Mouse (Mus musculus): ENCODE measurements around the gene Maob. TPM values are rescaled to one million over a fixed set of nuclear protein-coding genes. Genes with fewer than 3 reads are reported as not detected.

Maob gene
- polyA plus RNA-seq, 1 experiment from 2014 or later = 45.2 TPM

DNA sequence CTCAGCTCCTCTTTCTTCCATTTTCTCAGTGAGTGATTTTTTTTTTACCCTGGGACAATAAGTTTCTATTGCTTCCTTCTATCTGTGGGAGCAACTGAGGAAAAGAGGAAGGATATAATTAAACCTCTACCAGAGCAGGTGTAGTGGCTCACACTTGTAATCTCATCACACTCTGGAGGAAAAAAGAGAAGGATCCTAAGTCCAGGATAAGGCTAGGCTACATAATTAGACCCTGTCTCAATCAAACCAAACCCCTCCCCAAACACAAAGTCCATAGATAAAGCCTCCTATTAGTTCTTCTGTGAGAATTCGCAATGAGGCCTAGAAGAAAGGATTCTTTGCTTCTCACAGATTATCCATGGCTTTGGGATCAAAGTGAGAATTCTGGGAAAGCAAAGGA is 49.7 kb downstream of the Maob start:
- no peak overlapping the region for H3K9ac ChIP-seq (ENCODE audit: low read length)
- H3K4me3 ChIP-seq (ENCODE audit: low read length) = no peak overlapping the region
- WGBS = 83% methylated on average over 1 of the region's 1 CpGs
- H3K4me1 ChIP-seq (replicated peaks; ENCODE audit: control insufficient read depth, insufficient read depth, low read length) = no peaks in the 10 kb centered on the region
- ATAC-seq (ENCODE audit: low read depth) = no peak
- H3K36me3 ChIP-seq (ENCODE audit: control insufficient read depth, insufficient read depth, low read length) = no peaks in the 10 kb centered on the region
- H3K27ac ChIP-seq (ENCODE audit: low read length) = no peak overlapping the region
- H3K4me2 ChIP-seq (ENCODE audit: low read depth, low read length) = no peak overlapping the region
- H3K9me3 ChIP-seq (ENCODE audit: control insufficient read depth, low read length) = no peaks in the 10 kb centered on the region
- H3K27me3 ChIP-seq (ENCODE audit: control insufficient read depth, insufficient read depth, low read depth, low read length) = no peaks in the 10 kb centered on the region

DNA sequence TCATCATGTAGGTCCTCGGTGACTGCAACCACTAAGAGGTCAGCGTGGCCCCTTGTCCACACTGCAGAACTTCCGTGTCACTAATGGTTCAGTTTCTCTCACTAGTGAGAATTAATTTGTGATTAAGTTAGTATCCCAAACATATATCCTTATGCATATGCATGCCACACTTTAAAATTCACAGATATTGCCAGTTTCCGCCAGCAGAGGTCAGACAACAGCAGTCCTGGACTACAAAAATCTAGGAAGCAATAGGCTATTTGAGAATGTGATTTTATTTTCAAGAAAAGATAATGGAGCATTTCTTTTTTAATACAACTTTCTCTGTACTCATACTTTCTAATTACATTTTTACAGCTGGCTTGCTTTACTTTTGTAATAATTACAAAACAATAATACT is 51.0 kb downstream of the Maob start:
- 56% methylated on average over 4 of the region's 4 CpGs for WGBS
- Histone ChIP-seq H3K27ac (ENCODE audit: low read length) (no peak overlapping the region), H3K9me3 (ENCODE audit: control insufficient read depth, low read length) (no peaks in the 10 kb centered on the region), H3K9ac (ENCODE audit: low read length) (no peak overlapping the region), H3K36me3 (ENCODE audit: control insufficient read depth, insufficient read depth, low read length) (no peaks in the 10 kb centered on the region), H3K4me2 (ENCODE audit: low read depth, low read length) (no peak overlapping the region), H3K4me3 (ENCODE audit: low read length) (no peak overlapping the region), H3K4me1 (replicated peaks; ENCODE audit: control insufficient read depth, insufficient read depth, low read length) (no peaks in the 10 kb centered on the region), H3K27me3 (ENCODE audit: control insufficient read depth, insufficient read depth, low read depth, low read length) (no peaks in the 10 kb centered on the region)
- no peak for ATAC-seq (ENCODE audit: low read depth)

DNA sequence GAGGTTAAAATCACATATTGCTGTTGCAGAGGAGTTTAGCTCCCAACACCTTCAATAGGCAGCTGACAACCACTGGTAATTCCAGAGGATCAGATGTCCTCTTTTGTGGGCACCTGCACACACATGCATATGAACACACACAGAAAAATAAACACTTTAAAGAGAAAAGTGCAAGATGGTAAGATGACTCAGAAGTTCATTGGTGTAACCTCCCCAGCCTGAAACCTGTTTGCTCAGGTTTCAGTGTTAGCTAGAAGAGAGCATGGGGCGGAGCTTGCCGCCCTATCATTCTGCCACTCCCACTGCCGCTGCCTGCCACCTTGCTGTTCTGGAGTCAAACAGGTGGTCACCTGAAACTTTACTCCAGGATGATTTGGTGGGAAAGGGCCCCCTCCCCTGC is 55.7 kb downstream of the Maob start:
- Histone ChIP-seq H3K36me3 (ENCODE audit: control insufficient read depth, insufficient read depth, low read length) (no peaks in the 10 kb centered on the region), H3K4me1 (replicated peaks; ENCODE audit: control insufficient read depth, insufficient read depth, low read length) (no peaks in the 10 kb centered on the region), H3K4me2 (ENCODE audit: low read depth, low read length) (no peak overlapping the region), H3K9me3 (ENCODE audit: control insufficient read depth, low read length) (no peaks in the 10 kb centered on the region), H3K27ac (ENCODE audit: low read length) (no peak overlapping the region), H3K4me3 (ENCODE audit: low read length) (no peak overlapping the region), H3K9ac (ENCODE audit: low read length) (no peak overlapping the region), H3K27me3 (ENCODE audit: control insufficient read depth, insufficient read depth, low read depth, low read length) (no peaks in the 10 kb centered on the region)
- WGBS = 36% methylated on average over 3 of the region's 3 CpGs
- ATAC-seq (ENCODE audit: low read depth) = no peak; the same call in 1 of the 2 replicates

DNA sequence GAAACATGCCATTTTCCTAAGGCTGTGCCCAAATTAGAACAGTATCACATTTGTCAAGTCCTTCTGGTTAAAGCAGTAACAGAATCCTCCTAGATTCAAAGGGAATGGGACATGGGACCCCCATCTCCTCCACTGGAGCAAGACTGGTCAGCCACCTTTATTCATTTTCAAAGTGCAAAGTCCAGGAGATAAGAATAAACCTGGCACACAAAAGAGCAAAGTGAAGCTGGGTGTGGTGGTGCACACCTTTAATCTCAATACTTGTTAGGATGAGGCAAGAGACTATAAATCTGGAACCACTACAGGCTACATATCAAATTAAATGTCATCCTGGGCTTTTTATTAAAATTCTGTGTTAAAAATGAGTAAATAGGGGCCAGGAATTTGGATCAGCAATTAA is 62.4 kb downstream of the Maob start:
- Histone ChIP-seq H3K4me2 (ENCODE audit: low read depth, low read length) (no peak overlapping the region), H3K36me3 (ENCODE audit: control insufficient read depth, insufficient read depth, low read length) (no peaks in the 10 kb centered on the region), H3K4me1 (replicated peaks; ENCODE audit: control insufficient read depth, insufficient read depth, low read length) (no peaks in the 10 kb centered on the region), H3K27me3 (ENCODE audit: control insufficient read depth, insufficient read depth, low read depth, low read length) (no peaks in the 10 kb centered on the region), H3K4me3 (ENCODE audit: low read length) (no peak overlapping the region), H3K9me3 (ENCODE audit: control insufficient read depth, low read length) (no peaks in the 10 kb centered on the region), H3K27ac (ENCODE audit: low read length) (no peak overlapping the region), H3K9ac (ENCODE audit: low read length) (no peak overlapping the region)
- no peak for ATAC-seq (ENCODE audit: low read depth)

DNA sequence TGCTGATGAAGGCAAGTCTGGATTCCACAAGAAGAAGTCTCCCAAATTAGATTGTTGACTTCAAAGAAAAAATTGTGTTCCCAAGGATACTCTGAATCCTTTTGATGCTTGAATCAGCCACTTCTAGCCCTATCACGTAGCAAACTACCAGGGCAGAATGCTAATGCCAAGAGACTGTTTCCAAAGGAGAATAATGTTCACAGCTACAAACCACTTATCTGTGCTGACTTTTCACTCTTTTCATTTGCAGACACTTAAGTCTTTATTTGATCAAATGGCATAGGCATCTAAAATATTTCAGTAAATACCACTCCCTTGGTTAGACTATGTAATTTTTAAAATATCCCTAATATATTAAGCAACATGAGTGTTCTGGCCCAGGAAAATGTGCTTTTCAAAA is 68.2 kb downstream of the Maob start:
- no peaks in the 10 kb centered on the region for H3K27me3 ChIP-seq (ENCODE audit: control insufficient read depth, insufficient read depth, low read depth, low read length)
- no peaks in the 10 kb centered on the region for H3K4me1 ChIP-seq (replicated peaks; ENCODE audit: control insufficient read depth, insufficient read depth, low read length)
- no peaks in the 10 kb centered on the region for H3K36me3 ChIP-seq (ENCODE audit: control insufficient read depth, insufficient read depth, low read length)
- H3K4me2 ChIP-seq (ENCODE audit: low read depth, low read length) = no peak overlapping the region
- no peak overlapping the region for H3K4me3 ChIP-seq (ENCODE audit: low read length)
- no peaks in the 10 kb centered on the region for H3K9me3 ChIP-seq (ENCODE audit: control insufficient read depth, low read length)
- no peak overlapping the region for H3K9ac ChIP-seq (ENCODE audit: low read length)
- WGBS = 32% methylated on average over 1 of the region's 1 CpGs
- peak; percentile 70 for ATAC-seq (ENCODE audit: low read depth)
- H3K27ac ChIP-seq (ENCODE audit: low read length) = no peak overlapping the region; the same call in 1 of the 2 replicates

DNA sequence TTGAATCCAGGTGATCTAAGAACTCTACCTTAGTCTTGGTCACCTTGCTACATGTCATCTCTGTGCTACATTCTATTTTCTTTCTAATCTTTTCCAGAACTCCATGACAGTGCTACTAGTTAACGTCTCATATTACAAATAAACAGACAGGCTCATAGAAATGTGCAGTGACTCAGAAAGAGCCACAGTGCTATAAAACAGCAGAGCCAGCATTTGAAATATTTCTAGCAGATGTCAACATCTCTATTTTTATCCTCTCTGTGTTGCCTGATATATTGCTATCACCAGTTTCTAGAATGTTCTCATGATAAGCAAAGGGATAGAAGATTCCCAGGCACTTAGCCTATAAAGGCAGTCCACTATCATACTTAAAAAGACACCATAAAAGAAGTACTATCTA is 103.1 kb downstream of the Maob start:
- 44% methylated on average over 1 of the region's 1 CpGs for whole genome bisulfite sequencing
- Histone ChIP-seq H3K9ac (ENCODE audit: low read length) (no peak overlapping the region), H3K4me1 (replicated peaks; ENCODE audit: control insufficient read depth, insufficient read depth, low read length) (no peaks in the 10 kb centered on the region), H3K4me3 (ENCODE audit: low read length) (no peak overlapping the region), H3K4me2 (ENCODE audit: low read depth, low read length) (no peak overlapping the region), H3K27ac (ENCODE audit: low read length) (no peak overlapping the region), H3K36me3 (ENCODE audit: control insufficient read depth, insufficient read depth, low read length) (no peaks in the 10 kb centered on the region), H3K9me3 (ENCODE audit: control insufficient read depth, low read length) (no peaks in the 10 kb centered on the region), H3K27me3 (ENCODE audit: control insufficient read depth, insufficient read depth, low read depth, low read length) (no peaks in the 10 kb centered on the region)
- ATAC-seq (ENCODE audit: low read depth) = peak; percentile 47; the same call in 1 of the 2 replicates

DNA sequence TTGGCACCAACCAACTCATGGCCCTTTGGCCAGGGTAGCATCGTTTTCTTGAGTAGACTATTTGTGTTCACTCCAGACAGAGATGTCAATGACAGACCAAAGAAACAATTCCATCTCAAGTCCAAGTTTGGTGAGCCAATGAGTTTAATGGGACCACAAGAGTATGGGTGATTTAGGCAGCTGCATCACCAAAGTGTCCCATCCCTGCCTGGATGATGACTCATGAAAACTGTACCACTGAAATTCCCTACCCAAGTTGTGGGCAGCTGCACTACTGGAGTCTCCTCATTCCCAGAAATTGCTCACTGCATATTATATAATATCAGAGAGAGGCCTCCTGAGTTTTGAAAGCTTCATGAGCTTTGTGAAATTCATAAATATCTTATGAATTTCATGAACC is 111.1 kb downstream of the Maob start:
- ATAC-seq (ENCODE audit: low read depth) = no peak
- no peak overlapping the region for H3K4me2 ChIP-seq (ENCODE audit: low read depth, low read length)
- WGBS = 69% methylated on average over 1 of the region's 1 CpGs

More for the DNA sequence above, 111.1 kb downstream of the Maob start:
- H3K27ac ChIP-seq (ENCODE audit: low read length) = no peak overlapping the region
- H3K4me1 ChIP-seq (replicated peaks; ENCODE audit: control insufficient read depth, insufficient read depth, low read length) = no peaks in the 10 kb centered on the region
- no peaks in the 10 kb centered on the region for H3K36me3 ChIP-seq (ENCODE audit: control insufficient read depth, insufficient read depth, low read length)
- H3K27me3 ChIP-seq (ENCODE audit: control insufficient read depth, insufficient read depth, low read depth, low read length) = no peaks in the 10 kb centered on the region
- H3K4me3 ChIP-seq (ENCODE audit: low read length) = no peak overlapping the region
- no peak overlapping the region for H3K9ac ChIP-seq (ENCODE audit: low read length)
- no peaks in the 10 kb centered on the region for H3K9me3 ChIP-seq (ENCODE audit: control insufficient read depth, low read length)

Other genes starting within 250 kb of the Maob start
- gene Maoa, start 197.7 kb downstream of the Maob start, polyA plus RNA-seq (2015; fragmentation: Nextera tagmentation; extraction: Ambion mirVana) = 36.6 and 36.8 TPM in 2 replicates
- gene Ndp, start 94.4 kb upstream of the Maob start, polyA plus RNA-seq (2015; fragmentation: Nextera tagmentation; extraction: Ambion mirVana) = 1.9 and 2.6 TPM in 2 replicates

All from lung, embryonic 16.5 days (tissue).